Mouse (Mus musculus) cerebellum, adult 2 months (tissue): Measurements from ENCODE around the gene 9930021J03Rik.

Source experiments
- CTCF ChIP-seq: fragments of 200-500 bp; IDR thresholded peaks from 2 replicates; pipeline ENCODE4 v1.5.1; 2011; ENCODE audit warnings: low read depth, mild to moderate bottlenecking, control low read depth, low read length, moderate library complexity, borderline replicate concordance; ENCODE audit not compliant: insufficient read depth
- POLR2A ChIP-seq: fragments of 200-500 bp; IDR thresholded peaks from 2 replicates; pipeline ENCODE4 v1.6.1; 2011; ENCODE audit warnings: low read length, control low read depth, borderline replicate concordance; ENCODE audit not compliant: insufficient read depth

GRCm38 (mm10) chr19:29740661-29741060 lies 65.1 kb downstream of the 9930021J03Rik start:
- TF ChIP-seq POLR2A (no peak), CTCF (no peak)
